Mouse (Mus musculus) ovary, postnatal 14 days (tissue): Measurements from ENCODE around the gene Dennd6a.

Experiments used
- DNase-seq: peaks from one replicate; pipeline ENCODE4 v3.0.0; 2022; ENCODE audit warnings: low spot score

Dennd6a gene

GRCm38 (mm10) chr14:26571951-26572675 lies 1.5 kb upstream of the Dennd6a start:
- DNase-seq: no peak

- no peak for DNase-seq
Measured at GRCm38 (mm10) chr14:26576255-26576780, 2.7 kb downstream of the Dennd6a start.

GRCm38 (mm10) chr14:26578791-26579191 lies 5.1 kb downstream of the Dennd6a start:
- DNase-seq: no peak

GRCm38 (mm10) chr14:26579346-26580343 lies 6.0 kb downstream of the Dennd6a start:
- peak; percentile 78 for DNase-seq

GRCm38 (mm10) chr14:26583645-26584044 lies 10.0 kb downstream of the Dennd6a start:
- DNase-seq: no peak

GRCm38 (mm10) chr14:26587116-26587515 lies 13.5 kb downstream of the Dennd6a start:
- no peak for DNase-seq

GRCm38 (mm10) chr14:26591353-26591752 lies 17.7 kb downstream of the Dennd6a start:
- no peak for DNase-seq

- DNase-seq: no peak
Measured at GRCm38 (mm10) chr14:26593281-26593895, 19.7 kb downstream of the Dennd6a start.

GRCm38 (mm10) chr14:26595167-26595566 lies 21.5 kb downstream of the Dennd6a start:
- DNase-seq: no peak

- DNase-seq: no peak
Measured at GRCm38 (mm10) chr14:26595695-26596365, 22.2 kb downstream of the Dennd6a start.

GRCm38 (mm10) chr14:26605354-26605753 lies 31.7 kb downstream of the Dennd6a start:
- no peak for DNase-seq

- DNase-seq: no peak
Measured at GRCm38 (mm10) chr14:26609674-26610073, 36.0 kb downstream of the Dennd6a start.

- DNase-seq: no peak
Measured at GRCm38 (mm10) chr14:26610689-26611088, 37.0 kb downstream of the Dennd6a start.

- DNase-seq: no peak
Measured at GRCm38 (mm10) chr14:26625301-26625700, 51.6 kb downstream of the Dennd6a start.

GRCm38 (mm10) chr14:26626605-26627140 lies 53.0 kb downstream of the Dennd6a start:
- no peak for DNase-seq

GRCm38 (mm10) chr14:26637025-26637850 lies 63.6 kb downstream of the Dennd6a start:
- DNase-seq: peak; percentile 26

- peak; percentile 94 for DNase-seq
Measured at GRCm38 (mm10) chr14:26637851-26638707, 64.4 kb downstream of the Dennd6a start, which contains the start of gene Arf4. TSS of gene Arf4 (plus strand) at chr14:26638074.

GRCm38 (mm10) chr14:26638708-26639084 lies 65.0 kb downstream of the Dennd6a start:
- DNase-seq: peak; percentile 36

- DNase-seq: no peak
Measured at GRCm38 (mm10) chr14:26639251-26639650, 65.6 kb downstream of the Dennd6a start.
